7 mouse cellular contexts compared by ENCODE assay signal in the genomic region with DNA sequence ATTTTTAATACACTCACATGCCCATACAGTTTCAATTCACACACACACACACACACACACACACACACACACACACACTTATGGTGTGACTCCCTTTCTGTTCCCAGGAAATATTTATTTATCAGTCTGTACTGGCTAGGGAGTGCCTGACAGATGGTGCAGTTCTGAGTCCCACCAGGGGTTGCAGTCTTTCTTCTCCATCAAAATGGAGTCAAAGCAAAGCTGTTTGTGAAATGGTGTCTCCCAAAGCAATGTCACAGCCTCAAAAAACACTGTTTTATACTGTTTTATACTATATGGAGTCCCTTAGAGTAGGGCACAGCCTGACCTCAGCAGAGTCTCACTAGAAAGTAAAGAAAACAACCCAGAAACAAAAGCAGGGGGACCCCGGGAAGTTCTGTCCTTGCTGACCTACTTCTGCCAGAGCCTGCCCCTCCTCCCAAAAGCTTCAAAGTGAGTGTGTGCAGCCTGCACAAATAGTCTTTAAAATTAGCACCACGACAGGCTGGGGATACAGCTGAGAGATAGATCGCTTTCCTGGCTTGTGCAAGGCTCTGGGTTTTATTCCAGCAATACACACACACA. TPM values are rescaled to one million over a fixed set of nuclear protein-coding genes. Genes with fewer than 3 reads are reported as not detected.
DNase-seq lines count a peak whose midpoint lies in the region; ATAC-seq lines count a peak whose summit lies in the region.

No protein-coding gene starts in this region.

- H3K27me3 ChIP-seq in heart, embryonic 10.5 days (ENCODE audit: insufficient read depth, poor library complexity, severe bottlenecking), result no peaks in the 10 kb centered on the region
- H3K27me3 ChIP-seq in neural tube, embryonic 13.5 days, result no peaks in the 10 kb centered on the region

- H3K9ac ChIP-seq in neural tube, embryonic 13.5 days, result no peak overlapping the region

- peaks cover 88% of the 10 kb centered on the region for H3K4me1 ChIP-seq in heart, embryonic 10.5 days
- H3K4me1 ChIP-seq in neural tube, embryonic 13.5 days (replicated peaks), result peaks cover 22% of the 10 kb centered on the region

- 0 out of 2 replicates have a peak overlapping the region, but pooled peaks have one; percentile 3 for H3K4me3 ChIP-seq in heart, embryonic 10.5 days
- H3K4me3 ChIP-seq in neural tube, embryonic 13.5 days, result no peak overlapping the region

- peak; percentile 23; the same call in 1 of the 2 replicates for ATAC-seq in neural tube, embryonic 13.5 days (ENCODE audit: low read depth)

- no peaks in the 10 kb centered on the region for H3K9me3 ChIP-seq in heart, embryonic 10.5 days
- H3K9me3 ChIP-seq in neural tube, embryonic 13.5 days, result no peaks in the 10 kb centered on the region

- H3K27ac ChIP-seq in heart, embryonic 10.5 days, result peak overlapping the region; percentile 92
- peak overlapping the region; percentile 61 for H3K27ac ChIP-seq in neural tube, embryonic 13.5 days (replicated peaks)

- peak; percentile 19 to 31 for DNase-seq in right cerebral cortex, adult 2 months (ENCODE audit: low spot score in 2 of 2)
- DNase-seq in right cerebral cortex, postnatal 14 days, result no peak
- peak; percentile 75 to 78 for DNase-seq in cerebellum, postnatal 36 days
- DNase-seq in heart, embryonic 10.5 days (ENCODE audit: low spot score), result peak; percentile 80
- DNase-seq in layer of hippocampus, adult 9-11 months, result peak; percentile 52
- no peak for DNase-seq in adrenal gland, postnatal 10 days

- no peak overlapping the region for H3K4me2 ChIP-seq in neural tube, embryonic 13.5 days

- no peaks in the 10 kb centered on the region for H3K36me3 ChIP-seq in heart, embryonic 10.5 days
- no peaks in the 10 kb centered on the region for H3K36me3 ChIP-seq in neural tube, embryonic 13.5 days

- WGBS in heart, embryonic 10.5 days, result 18% methylated on average over 3 of the region's 3 CpGs
- 21% methylated on average over 3 of the region's 3 CpGs for WGBS in neural tube, embryonic 13.5 days

RNA-seq across cellular contexts. Expression of a gene that starts 3.3 kb away (rescaled TPM):
- 32.0 and 36.9 TPM in 2 replicates for polyA plus RNA-seq in heart, embryonic 10.5 days (2016; fragmentation: Nextera tagmentation; extraction: Ambion mirVana)
- 9.3 and 15.8 TPM in 2 replicates for polyA plus RNA-seq in neural tube, embryonic 13.5 days (2015; fragmentation: Nextera tagmentation; extraction: Ambion mirVana)
- 10 to 100 TPM; 26.7 to 39.3 TPM for total RNA-seq in adrenal gland, postnatal 10 days (2021)

RNA-seq across cellular contexts. Expression of a gene that starts 15.7 kb away (rescaled TPM):
- polyA plus RNA-seq in heart, embryonic 10.5 days (2016; fragmentation: Nextera tagmentation; extraction: Ambion mirVana), result 51.9 and 56.4 TPM in 2 replicates
- polyA plus RNA-seq in neural tube, embryonic 13.5 days (2015; fragmentation: Nextera tagmentation; extraction: Ambion mirVana), result 2.2 and 8.9 TPM in 2 replicates
- total RNA-seq in adrenal gland, postnatal 10 days (2021), result 100 to 1,000 TPM; 196 to 793 TPM

RNA-seq across cellular contexts. Expression of a gene that starts 22.7 kb away (rescaled TPM):
- polyA plus RNA-seq in heart, embryonic 10.5 days (2016; fragmentation: Nextera tagmentation; extraction: Ambion mirVana), result 0.38 and 1.3 TPM in 2 replicates
- polyA plus RNA-seq in neural tube, embryonic 13.5 days (2015; fragmentation: Nextera tagmentation; extraction: Ambion mirVana), result 0.39 TPM in 1 of 2 replicates, not detected in the other
- not detected for total RNA-seq in adrenal gland, postnatal 10 days (2021)

RNA-seq across cellular contexts. Expression of a gene that starts 41.3 kb away (rescaled TPM):
- polyA plus RNA-seq in heart, embryonic 10.5 days (2016; fragmentation: Nextera tagmentation; extraction: Ambion mirVana), result 9.5 and 10.4 TPM in 2 replicates
- polyA plus RNA-seq in neural tube, embryonic 13.5 days (2015; fragmentation: Nextera tagmentation; extraction: Ambion mirVana), result 2.4 and 8.4 TPM in 2 replicates
- 1,000 to 10,000 TPM in 1 of 2 experiments, 100 to 1,000 TPM in 1; 272 to 1,179 TPM for total RNA-seq in adrenal gland, postnatal 10 days (2021)

Comparison
In these comparisons a context has a peak if more than half of its experiments do, and no peak if none do; other contexts are left out.
1. DNase-seq: peak in right cerebral cortex, adult 2 months (2 of 2), cerebellum, postnatal 36 days (2 of 2), heart, embryonic 10.5 days (single experiment) and layer of hippocampus, adult 9-11 months (single experiment); none in right cerebral cortex, postnatal 14 days (single experiment) and adrenal gland, postnatal 10 days (single experiment).